Mouse (Mus musculus): ENCODE results near the gene Orc3. TPM values are rescaled to one million over a fixed set of nuclear protein-coding genes. Genes with fewer than 3 reads are reported as not detected.

Gene Orc3
- total RNA-seq, 2 experiments from 2014 or later, result 51.2 to 55.0 TPM

Other genes starting within 250 kb of the Orc3 start
- gene Akirin2, start 64.0 kb downstream of the Orc3 start, total RNA-seq (2021), result 100 to 1,000 TPM; 102 to 103 TPM
- 10 to 100 TPM; 26.4 to 28.8 TPM for gene Rars2, start within 50 bp of the Orc3 start, total RNA-seq (2021)
- gene Slc35a1, start 72.5 kb upstream of the Orc3 start, total RNA-seq (2021), result 10 to 100 TPM; 20.9 to 22.0 TPM
- 1 to 10 TPM in 1 of 2 experiments, under 1 TPM in 1; 0.77 to 1.9 TPM for gene Cfap206, start 115.3 kb upstream of the Orc3 start, total RNA-seq (2021)
- not detected for gene Gm136, start 141.3 kb upstream of the Orc3 start, total RNA-seq (2021)
- gene Smim8, start 163.5 kb upstream of the Orc3 start, total RNA-seq (2021), result 10 to 100 TPM; 18.9 to 23.2 TPM

Data from layer of hippocampus, postnatal 36 days (tissue).